Mouse (Mus musculus) liver, adult 2 months (tissue): Measurements from ENCODE around the gene Rhoc. TPM values are rescaled to one million over a fixed set of nuclear protein-coding genes. Genes with fewer than 3 reads are reported as not detected.
"Not testable (repeated sequence)": the region's sequence is repeated elsewhere in the genome, so short reads cannot be mapped to it uniquely, and the experiment has no call there.

Experiments used
- DNase-seq: peaks from one replicate; pipeline ENCODE4 v3.0.0-alpha.2; 2011; ENCODE audit warnings: low read depth, low spot score; ENCODE audit errors: extremely low read depth
- H3K27ac ChIP-seq: fragments of 200-500 bp; replicated peaks from 2 replicates; pipeline ENCODE4 v1.5.1; 2012; ENCODE audit warnings: low read depth, mild to moderate bottlenecking, control low read depth, inconsistent platforms, low read length; ENCODE audit not compliant: insufficient read depth
- H3K27me3 ChIP-seq: fragments of 200-500 bp; 2 replicates; pipeline ENCODE4 v1.6.1; 2012; ENCODE audit warnings: mild to moderate bottlenecking, moderate library complexity, low read length, inconsistent platforms; ENCODE audit not compliant: control insufficient read depth, insufficient read depth
- H3K36me3 ChIP-seq: fragments of 200-500 bp; 2 replicates; pipeline ENCODE4 v1.6.1; 2012; ENCODE audit warnings: low read length, inconsistent platforms; ENCODE audit not compliant: control insufficient read depth, insufficient read depth
- H3K4me1 ChIP-seq: fragments of 200-500 bp; 2 replicates; pipeline ENCODE4 v1.6.1; 2011; ENCODE audit warnings: low read length; ENCODE audit not compliant: control insufficient read depth, insufficient read depth
- H3K4me3 ChIP-seq: fragments of 200-500 bp; 2 replicates; pipeline ENCODE4 v1.5.1; 2011; ENCODE audit warnings: low read depth, mild to moderate bottlenecking, control low read depth, low read length, moderate library complexity; ENCODE audit not compliant: insufficient read depth
- H3K79me2 ChIP-seq: fragments of 200-500 bp; 2 replicates; pipeline ENCODE4 v1.6.1; 2012; ENCODE audit warnings: inconsistent platforms, mild to moderate bottlenecking, low read length, moderate library complexity; ENCODE audit not compliant: control insufficient read depth, insufficient read depth
- H3K9ac ChIP-seq: fragments of 200-500 bp; 2 replicates; pipeline ENCODE4 v1.6.1; 2012; ENCODE audit warnings: low read depth, mild to moderate bottlenecking, control low read depth, inconsistent platforms, low read length
- CTCF ChIP-seq: fragments of 200-500 bp; IDR thresholded peaks from 2 replicates; pipeline ENCODE4 v1.5.1; 2011; ENCODE audit warnings: low read depth, low read length, control low read depth
- POLR2A ChIP-seq: fragments of 200-500 bp; IDR thresholded peaks from 2 replicates; pipeline ENCODE4 v1.6.1; 2011; ENCODE audit warnings: low read length, control low read depth; ENCODE audit not compliant: insufficient read depth; ENCODE audit errors: extremely low read depth
- WGBS: fragments of 180-500 bp; shearing (Covaris S2); methylation state at CpG from one replicate; pipeline ENCODE4 v1.1.7; 2018; 5-methylcytosine and 5-hydroxymethylcytosine counted together
- polyA plus RNA-seq: library from polyadenylated mRNA; depleted of rRNA; stranded (reverse); fragments of >200 nt; gene quantifications from 2 replicates; pipeline ENCODE4 v1.2.3, GENCODE M21; 2012
- total RNA-seq: library from RNA; depleted of rRNA; stranded (reverse); fragments of >200 nt; gene quantifications from 2 replicates; pipeline ENCODE4 v1.2.3, GENCODE M21; 2014

Gene Rhoc
- total and polyA plus RNA-seq, 2 experiments, result 10.0 to 11.7 TPM

- H3K4me1 ChIP-seq, result no peaks in the 10 kb centered on the region
- H3K36me3 ChIP-seq, result peaks cover 19% of the 10 kb centered on the region
- TF ChIP-seq POLR2A (no peak), CTCF (no peak)
- no peak overlapping the region for H3K9ac ChIP-seq
- no peak for DNase-seq
- H3K79me2 ChIP-seq, result no peaks in the 10 kb centered on the region
- H3K27me3 ChIP-seq, result no peaks in the 10 kb centered on the region
- WGBS, result 95% methylated on average over 11 of the region's 11 CpGs
- H3K27ac ChIP-seq, result no peak overlapping the region
- H3K4me3 ChIP-seq, result no peak overlapping the region
Observed at GRCm38 (mm10) chr3:104800681-104801080, 12.5 kb downstream of the Rhoc start.

GRCm38 (mm10) chr3:104801481-104801880 lies 13.3 kb downstream of the Rhoc start:
- Histone ChIP-seq H3K79me2 (no peaks in the 10 kb centered on the region), H3K27ac (no peak overlapping the region), H3K9ac (no peak overlapping the region), H3K27me3 (no peaks in the 10 kb centered on the region), H3K36me3 (peaks cover 19% of the 10 kb centered on the region), H3K4me1 (no peaks in the 10 kb centered on the region), H3K4me3 (no peak overlapping the region)
- no peak for TF ChIP-seq POLR2A
- no peak for TF ChIP-seq CTCF
- no peak for DNase-seq
- 93% methylated on average over 6 of the region's 6 CpGs for WGBS

GRCm38 (mm10) chr3:104804312-104804711 lies 16.1 kb downstream of the Rhoc start:
- Histone ChIP-seq H3K4me1 (no peaks in the 10 kb centered on the region), H3K27me3 (no peaks in the 10 kb centered on the region), H3K4me3 (no peak overlapping the region), H3K79me2 (no peaks in the 10 kb centered on the region), H3K36me3 (peaks cover 15% of the 10 kb centered on the region), H3K9ac (no peak overlapping the region), H3K27ac (no peak overlapping the region)
- 97% methylated on average over 10 of the region's 10 CpGs for WGBS
- DNase-seq, result no peak
- no peak for TF ChIP-seq CTCF
- TF ChIP-seq POLR2A, result no peak

- Histone ChIP-seq H3K79me2 (no peaks in the 10 kb centered on the region), H3K4me1 (no peaks in the 10 kb centered on the region), H3K27ac (no peak overlapping the region), H3K4me3 (no peak overlapping the region), H3K9ac (no peak overlapping the region), H3K36me3 (peaks cover 9% of the 10 kb centered on the region), H3K27me3 (no peaks in the 10 kb centered on the region)
- WGBS, result 81% methylated on average over 9 of the region's 9 CpGs
- no peak for DNase-seq
- no peak for TF ChIP-seq POLR2A
Observed at GRCm38 (mm10) chr3:104805539-104805938, 17.4 kb downstream of the Rhoc start.

- H3K4me1 ChIP-seq, result peaks cover 3% of the 10 kb centered on the region; the same call in 1 of the 2 replicates
- no peaks in the 10 kb centered on the region for H3K36me3 ChIP-seq
- H3K79me2 ChIP-seq, result peaks cover 7% of the 10 kb centered on the region; the same call in 1 of the 2 replicates
- H3K27me3 ChIP-seq, result no peaks in the 10 kb centered on the region
- H3K9ac ChIP-seq, result no peak overlapping the region
- 64% methylated on average over 3 of the region's 3 CpGs for WGBS
- no peak overlapping the region for H3K4me3 ChIP-seq
- no peak for DNase-seq
- no peak for TF ChIP-seq CTCF
- no peak for TF ChIP-seq POLR2A
- H3K27ac ChIP-seq, result no peak overlapping the region
Observed at GRCm38 (mm10) chr3:104811752-104812151, 23.6 kb downstream of the Rhoc start.

- H3K27ac ChIP-seq, result no peak overlapping the region
- peaks cover 6% of the 10 kb centered on the region; the same call in 1 of the 2 replicates for H3K4me1 ChIP-seq
- 87% methylated on average over 4 of the region's 4 CpGs for WGBS
- TF ChIP-seq CTCF, result no peak
- TF ChIP-seq POLR2A, result no peak
- H3K36me3 ChIP-seq, result no peaks in the 10 kb centered on the region
- peaks cover 8% of the 10 kb centered on the region; the same call in 1 of the 2 replicates for H3K79me2 ChIP-seq
- no peak overlapping the region for H3K9ac ChIP-seq
- DNase-seq, result no peak
- H3K4me3 ChIP-seq, result no peak overlapping the region
- H3K27me3 ChIP-seq, result no peaks in the 10 kb centered on the region
Observed at GRCm38 (mm10) chr3:104812254-104812653, 24.1 kb downstream of the Rhoc start.

- H3K36me3 ChIP-seq, H3K9ac ChIP-seq, DNase-seq, H3K27me3 ChIP-seq, H3K27ac ChIP-seq, H3K79me2 ChIP-seq, H3K4me1 ChIP-seq, H3K4me3 ChIP-seq: not testable (repeated sequence)
- 90% methylated on average over 7 of the region's 7 CpGs for WGBS
Observed at GRCm38 (mm10) chr3:104813227-104813626, 25.1 kb downstream of the Rhoc start.
